Mouse (Mus musculus): ENCODE data around the gene Homez.

GRCm38 (mm10) chr14:54913343-54913742 lies 42.6 kb upstream of the Homez start:
- no peak for TF ChIP-seq CTCF (IDR thresholded peaks at IDR 0.05; ENCODE audit: control insufficient read depth, insufficient read depth, low read length)
- no peak for TF ChIP-seq POLR2A (IDR thresholded peaks at IDR 0.05; ENCODE audit: borderline replicate concordance, control insufficient read depth, low read depth, low read length)
